Mouse (Mus musculus): ENCODE measurements around the gene Polg2.
A peak's percentile ranks its signal among the peaks of the same experiment; 100 is the strongest.

The Polg2 gene

DNA sequence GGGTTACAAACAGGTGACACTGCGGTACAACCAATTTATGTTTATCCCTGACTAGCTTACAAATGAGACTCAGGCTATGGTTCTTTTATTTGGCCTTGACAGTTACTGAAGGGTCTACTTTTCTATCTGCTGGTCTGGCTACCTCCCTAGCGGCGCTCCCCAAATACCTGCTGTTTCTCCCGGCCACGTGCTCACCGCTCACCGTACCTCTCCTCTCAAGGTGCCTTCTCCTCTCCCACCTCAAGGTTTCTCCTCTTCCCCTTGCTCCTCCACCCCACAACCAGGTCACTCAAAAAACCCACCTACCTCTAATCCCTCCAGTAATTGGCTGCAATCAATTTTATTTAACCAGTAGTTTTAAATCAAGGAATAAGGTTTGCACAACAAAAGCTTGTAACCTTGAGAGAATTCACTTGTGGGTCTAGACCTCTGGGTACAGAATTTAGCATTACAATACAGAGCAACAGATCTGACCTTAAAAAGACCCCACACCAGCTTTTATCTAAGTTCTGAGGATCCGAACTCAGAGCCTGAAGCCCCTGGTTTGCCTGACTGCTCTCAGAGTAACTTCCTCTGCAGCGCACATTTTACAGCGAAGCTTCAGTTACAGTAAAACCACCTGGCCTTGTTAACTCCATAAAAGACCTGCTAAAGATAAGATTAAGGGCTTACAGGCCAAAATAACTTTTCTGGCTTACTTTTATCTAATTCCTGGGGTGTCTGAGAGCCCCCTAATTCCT lies 55.0 kb downstream of the Polg2 start:
- DNase-seq = no peak

DNA sequence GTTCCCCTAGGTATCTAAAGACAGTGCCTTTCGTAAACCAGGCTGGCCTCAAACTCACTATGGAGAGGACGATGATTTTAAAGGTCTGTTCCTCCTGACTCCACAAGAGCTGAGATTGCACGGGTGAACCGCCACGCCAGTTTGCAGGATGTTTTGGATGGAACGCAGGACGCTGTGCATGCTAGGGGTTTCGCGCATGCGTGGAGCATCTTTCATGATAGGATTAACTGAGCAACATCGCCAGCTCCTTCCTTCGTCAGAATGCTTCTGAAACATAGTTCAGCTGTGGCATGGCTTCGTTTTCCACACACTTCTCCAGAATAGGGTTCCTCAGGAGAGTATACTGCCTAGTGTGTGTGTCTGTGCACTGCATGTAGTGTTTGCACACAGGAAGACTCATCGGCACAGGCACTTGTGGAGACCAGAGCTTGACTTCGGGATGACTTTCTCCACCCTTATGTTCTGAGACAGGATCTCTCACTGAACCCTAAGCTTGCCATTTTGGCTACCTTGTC lies 55.7 kb downstream of the Polg2 start:
- DNase-seq = peak in 1 of 2 experiments; percentile 40

DNA sequence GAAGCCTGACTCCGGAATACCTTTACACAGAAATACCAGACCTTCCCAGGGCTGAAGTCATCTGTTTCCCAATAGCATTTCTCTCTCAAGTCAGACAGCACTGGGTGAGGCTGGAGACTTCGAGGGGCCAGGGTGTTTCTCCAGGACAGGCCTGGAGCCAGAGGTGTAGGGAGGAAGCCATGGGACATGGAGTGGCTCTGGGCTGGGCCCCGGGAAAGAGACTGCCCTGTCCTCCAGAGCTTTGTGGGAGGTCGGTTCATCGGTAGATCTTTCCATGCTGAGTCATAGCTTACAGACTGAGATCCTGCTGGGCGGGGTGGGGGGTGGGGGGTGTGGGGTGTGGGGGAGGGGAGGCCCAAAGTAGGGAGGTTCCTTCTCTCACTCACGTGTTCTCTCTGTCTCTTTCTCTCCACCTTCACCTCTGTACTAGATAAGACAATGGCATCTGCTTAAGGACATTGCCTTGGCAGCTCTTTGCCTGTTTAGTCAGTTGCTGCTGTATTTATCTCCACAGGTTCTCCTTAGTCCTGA lies 56.4 kb downstream of the Polg2 start:
- DNase-seq = no peak

DNA sequence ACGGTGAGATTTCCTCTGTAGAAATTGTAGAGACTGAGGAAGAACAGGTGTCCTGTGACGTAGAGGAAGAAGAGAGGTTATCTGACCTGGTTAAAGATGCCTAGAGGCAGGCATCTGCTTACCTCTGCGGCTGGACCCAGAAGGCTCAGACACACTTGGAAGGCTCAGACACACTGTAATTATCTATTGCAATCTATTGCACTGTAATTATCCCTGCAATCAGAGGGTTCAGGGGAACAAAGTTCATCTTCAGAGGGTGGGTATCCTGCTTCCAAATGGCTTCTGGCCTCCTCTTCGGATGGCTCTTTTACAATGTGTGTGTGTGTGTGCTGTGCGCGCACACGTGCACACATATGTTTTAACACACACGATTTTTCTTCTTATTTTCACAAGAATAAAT lies 59.0 kb downstream of the Polg2 start:
- no peak for DNase-seq

All from cerebellum, postnatal 25 days (tissue).